Mouse (Mus musculus) CH12.LX (cell line): ENCODE results near the gene Zfhx3. TPM values are rescaled to one million over a fixed set of nuclear protein-coding genes. Genes with fewer than 3 reads are reported as not detected.

Source experiments
- DNase-seq: peaks from one replicate; pipeline ENCODE4 v3.0.0-alpha.2; 2013; ENCODE audit errors: extremely low read depth
- H3K27ac ChIP-seq: 2 replicates; pipeline ENCODE4 v1.5.1; 2012; ENCODE audit warnings: low read depth, mild to moderate bottlenecking, control low read depth, moderate library complexity; ENCODE audit not compliant: insufficient read depth
- H3K27me3 ChIP-seq: replicated peaks from 2 replicates; pipeline ENCODE3; 2012; ENCODE audit warnings: inconsistent platforms
- H3K36me3 ChIP-seq, 2 experiments: replicated peaks in 1 of 2; 2 replicates each; pipeline versions ENCODE3 to v1.6.1; 2012; ENCODE audit warnings: inconsistent platforms in 1 of 2, low read length in 1 of 2, mild to moderate bottlenecking in 1 of 2, mixed read lengths in 1 of 2, moderate library complexity in 1 of 2; ENCODE audit not compliant: control insufficient read depth in 1 of 2, insufficient read depth in 1 of 2
- H3K4me1 ChIP-seq, 2 experiments: 2 replicates each; pipeline ENCODE4 v1.6.1; 2012; ENCODE audit warnings: inconsistent platforms in 1 of 2, moderate library complexity in 1 of 2; ENCODE audit not compliant: insufficient read depth in 2 of 2, control insufficient read depth in 1 of 2
- H3K4me2 ChIP-seq: 2 replicates; pipeline ENCODE4 v1.6.1; 2012; ENCODE audit warnings: low read depth, mild to moderate bottlenecking, control low read depth; ENCODE audit not compliant: poor library complexity, insufficient read depth, severe bottlenecking
- H3K4me3 ChIP-seq, 3 experiments: fragments of 150-350 bp in 1 of 3; sonication (generic) in 1 of 3; replicated peaks in 1 of 3; 2 replicates each; pipeline versions ENCODE3 to v1.5.1; 2011 to 2012; ENCODE audit warnings: low read depth in 2 of 3, low read length in 2 of 3, mild to moderate bottlenecking in 2 of 3, moderate library complexity in 2 of 3, control low read depth in 1 of 3, improper control_type of control experiment in 1 of 3, inconsistent platforms in 1 of 3, mixed read lengths in 1 of 3; ENCODE audit not compliant: poor library complexity in 1 of 3
- H3K79me2 ChIP-seq: replicated peaks from 2 replicates; pipeline ENCODE4 v1.6.1; 2012; ENCODE audit warnings: mild to moderate bottlenecking, moderate library complexity; ENCODE audit not compliant: control insufficient read depth, poor library complexity, insufficient read depth, severe bottlenecking; ENCODE audit errors: extremely low read depth
- H3K9ac ChIP-seq: 2 replicates; pipeline ENCODE4 v1.6.1; 2012; ENCODE audit warnings: low read depth, mild to moderate bottlenecking, control low read depth, moderate library complexity; ENCODE audit not compliant: insufficient read depth
- H3K9me3 ChIP-seq: replicated peaks from 2 replicates; pipeline ENCODE3; 2012; ENCODE audit warnings: low read length, inconsistent platforms, mixed read lengths
- BHLHE40 ChIP-seq: IDR thresholded peaks from 2 replicates; pipeline ENCODE4 v1.6.1; 2011; ENCODE audit warnings: mild to moderate bottlenecking, low read depth, low read length, improper control_type of control experiment
- CHD1 ChIP-seq: IDR thresholded peaks from 2 replicates; pipeline ENCODE4 v1.6.1; 2012; ENCODE audit warnings: low read depth, low read length, improper control_type of control experiment, inconsistent platforms
- CHD2 ChIP-seq: IDR thresholded peaks from 2 replicates; pipeline ENCODE4 v1.6.1; 2011; ENCODE audit warnings: low read length, improper control_type of control experiment
- CTCF ChIP-seq, 2 experiments: IDR thresholded peaks in 1 of 2; conservative IDR thresholded peaks in 1 of 2; 2 replicates each; pipeline ENCODE4 v1.5.1; 2011 to 2012; ENCODE audit warnings: low read depth in 2 of 2, low read length in 2 of 2, improper control_type of control experiment in 1 of 2, inconsistent platforms in 1 of 2, mild to moderate bottlenecking in 1 of 2, moderate library complexity in 1 of 2
- ELF1 ChIP-seq: IDR thresholded peaks from 2 replicates; pipeline ENCODE4 v1.6.1; 2014; ENCODE audit warnings: low read depth, mild to moderate bottlenecking, inconsistent platforms, low read length, improper control_type of control experiment
- EP300 ChIP-seq: IDR thresholded peaks from 2 replicates; pipeline ENCODE4 v1.6.1; 2011; ENCODE audit warnings: low read length, improper control_type of control experiment
- ETS1 ChIP-seq: conservative IDR thresholded peaks from 2 replicates; pipeline ENCODE4 v1.6.1; 2012; ENCODE audit warnings: low read depth, mild to moderate bottlenecking, inconsistent platforms, low read length, improper control_type of control experiment, moderate library complexity
- GABPA ChIP-seq: IDR thresholded peaks from 2 replicates; pipeline ENCODE4 v1.6.1; 2012; ENCODE audit warnings: low read depth, low read length, improper control_type of control experiment, inconsistent platforms; ENCODE audit not compliant: insufficient replicate concordance
- HCFC1 ChIP-seq: IDR thresholded peaks from 2 replicates; pipeline ENCODE4 v1.6.1; 2012; ENCODE audit warnings: low read depth, mild to moderate bottlenecking, inconsistent platforms, low read length, improper control_type of control experiment
- IRF4 ChIP-seq: IDR thresholded peaks from 2 replicates; pipeline ENCODE4 v1.6.1; 2014; ENCODE audit warnings: low read depth, mild to moderate bottlenecking, inconsistent platforms, low read length, improper control_type of control experiment
- JUN ChIP-seq: IDR thresholded peaks from 2 replicates; pipeline ENCODE4 v1.6.1; 2011; ENCODE audit warnings: low read depth, mild to moderate bottlenecking, low read length, improper control_type of control experiment, moderate library complexity; ENCODE audit not compliant: insufficient read depth
- JUND ChIP-seq: conservative IDR thresholded peaks from 2 replicates; pipeline ENCODE4 v1.6.1; 2011; ENCODE audit warnings: low read depth, low read length, improper control_type of control experiment
- KAT2A ChIP-seq: IDR thresholded peaks from 2 replicates; pipeline ENCODE4 v1.6.1; 2012; ENCODE audit warnings: low read length, improper control_type of control experiment, inconsistent platforms; ENCODE audit not compliant: insufficient replicate concordance
- MAFK ChIP-seq: IDR thresholded peaks from 2 replicates; pipeline ENCODE4 v1.6.1; 2011; ENCODE audit warnings: low read length, improper control_type of control experiment; ENCODE audit not compliant: insufficient replicate concordance
- MAX ChIP-seq: IDR thresholded peaks from 2 replicates; pipeline ENCODE4 v1.6.1; 2011; ENCODE audit warnings: low read length, improper control_type of control experiment
- MAZ ChIP-seq: IDR thresholded peaks from 2 replicates; pipeline ENCODE4 v1.6.1; 2012; ENCODE audit warnings: low read depth, mild to moderate bottlenecking, inconsistent platforms, low read length, improper control_type of control experiment, moderate library complexity
- MEF2A ChIP-seq: IDR thresholded peaks from 2 replicates; pipeline ENCODE4 v1.6.1; 2014; ENCODE audit warnings: low read depth, mild to moderate bottlenecking, inconsistent platforms, low read length, improper control_type of control experiment, borderline replicate concordance
- MXI1 ChIP-seq: IDR thresholded peaks from 2 replicates; pipeline ENCODE4 v1.6.1; 2011; ENCODE audit warnings: mild to moderate bottlenecking, low read depth, low read length, improper control_type of control experiment
- MYC ChIP-seq: IDR thresholded peaks from 2 replicates; pipeline ENCODE4 v1.6.1; 2011; ENCODE audit warnings: low read depth, mild to moderate bottlenecking, improper control_type of control experiment, low read length
- NELFE ChIP-seq: IDR thresholded peaks from 2 replicates; pipeline ENCODE4 v1.6.1; 2011; ENCODE audit warnings: low read depth, low read length, improper control_type of control experiment
- NRF1 ChIP-seq: IDR thresholded peaks from 2 replicates; pipeline ENCODE4 v1.6.1; 2014; ENCODE audit warnings: low read depth, mild to moderate bottlenecking, inconsistent platforms, low read length, improper control_type of control experiment, moderate library complexity
- PAX5 ChIP-seq: IDR thresholded peaks from 2 replicates; pipeline ENCODE4 v1.6.1; 2012; ENCODE audit warnings: low read length, inconsistent platforms, mixed read lengths
- POLR2A ChIP-seq: IDR thresholded peaks from 2 replicates; pipeline ENCODE4 v1.6.1; 2011; ENCODE audit warnings: low read depth, mild to moderate bottlenecking, improper control_type of control experiment, low read length
- POLR2AphosphoS2 ChIP-seq: IDR thresholded peaks from 2 replicates; pipeline ENCODE4 v1.6.1; 2011; ENCODE audit warnings: low read depth, low read length, improper control_type of control experiment
- RAD21 ChIP-seq: IDR thresholded peaks from 2 replicates; pipeline ENCODE4 v1.6.1; 2011; ENCODE audit warnings: low read depth, mild to moderate bottlenecking, low read length, improper control_type of control experiment, moderate library complexity
- RCOR1 ChIP-seq: conservative IDR thresholded peaks from 2 replicates; pipeline ENCODE4 v1.6.1; 2012; ENCODE audit warnings: low read depth, mild to moderate bottlenecking, inconsistent platforms, low read length, improper control_type of control experiment
- SIN3A ChIP-seq: IDR thresholded peaks from 2 replicates; pipeline ENCODE4 v1.6.1; 2012; ENCODE audit warnings: low read length, improper control_type of control experiment, inconsistent platforms
- SMC3 ChIP-seq: IDR thresholded peaks from 2 replicates; pipeline ENCODE4 v1.6.1; 2011; ENCODE audit warnings: low read depth, low read length, improper control_type of control experiment
- TBP ChIP-seq: conservative IDR thresholded peaks from 2 replicates; pipeline ENCODE4 v1.6.1; 2011; ENCODE audit warnings: low read depth, low read length, improper control_type of control experiment
- TCF12 ChIP-seq: IDR thresholded peaks from 2 replicates; pipeline ENCODE4 v1.6.1; 2014; ENCODE audit warnings: low read depth, mild to moderate bottlenecking, inconsistent platforms, low read length, improper control_type of control experiment
- UBTF ChIP-seq: IDR thresholded peaks from 2 replicates; pipeline ENCODE4 v1.6.1; 2012; ENCODE audit warnings: low read depth, mild to moderate bottlenecking, inconsistent platforms, low read length, improper control_type of control experiment, moderate library complexity
- USF1 ChIP-seq: IDR thresholded peaks from 2 replicates; pipeline ENCODE4 v1.6.1; 2014; ENCODE audit warnings: low read depth, mild to moderate bottlenecking, inconsistent platforms, low read length, improper control_type of control experiment
- USF2 ChIP-seq: conservative IDR thresholded peaks from 2 replicates; pipeline ENCODE4 v1.6.1; 2011; ENCODE audit warnings: low read depth, low read length, improper control_type of control experiment
- ZC3H11A ChIP-seq: IDR thresholded peaks from 2 replicates; pipeline ENCODE4 v1.6.1; 2012; ENCODE audit warnings: low read depth, mild to moderate bottlenecking, inconsistent platforms, low read length, improper control_type of control experiment
- ZKSCAN1 ChIP-seq: IDR thresholded peaks from 2 replicates; pipeline ENCODE4 v1.6.1; 2012; ENCODE audit warnings: low read depth, inconsistent platforms, low read length, improper control_type of control experiment, borderline replicate concordance
- ZMIZ1 ChIP-seq: IDR thresholded peaks from 2 replicates; pipeline ENCODE4 v1.6.1; 2012; ENCODE audit warnings: low read depth, mild to moderate bottlenecking, inconsistent platforms, low read length, improper control_type of control experiment
- ZNF384 ChIP-seq: IDR thresholded peaks from 2 replicates; pipeline ENCODE4 v1.6.1; 2012; ENCODE audit warnings: low read depth, low read length, improper control_type of control experiment, inconsistent platforms
- dilution Hi-C: fragments of 300-500 bp; cut with MboI; formaldehyde crosslinking; loops from 2 replicates; pipeline ENCODE4 v1.14.3; 2020; ENCODE audit warnings: low sequenced_read_pairs; ENCODE audit not compliant: extremely low pct_unique_long_range_greater_than_20kb, extremely low pct_ligation_motif_present
- in situ Hi-C: fragments of 300-500 bp; cut with MboI; formaldehyde crosslinking; loops from 3 replicates; pipeline ENCODE4 v1.14.3; 2019; ENCODE audit warnings: low sequenced_read_pairs, low pct_ligation_motif_present, low pct_unique_long_range_greater_than_20kb, mixed read lengths
- polyA plus RNA-seq: library from polyadenylated mRNA; unstranded; fragments of >175 nt; gene quantifications from 2 replicates; pipeline ENCODE4 v1.2.1, GENCODE M21; 2012; ENCODE audit warnings: low read depth; ENCODE audit not compliant: insufficient read length
- total RNA-seq, 2 experiments: library from RNA; depleted of rRNA; stranded (reverse); fragments of 300-350 nt in 1 of 2; fragments of >200 nt in 1 of 2; gene quantifications; 2 replicates each; pipeline ENCODE4 v1.2.3; 2012 to 2014

Gene Zfhx3
- total and polyA plus RNA-seq, 3 experiments = 0.05 to 0.76 (median 0.68) TPM

DNA sequence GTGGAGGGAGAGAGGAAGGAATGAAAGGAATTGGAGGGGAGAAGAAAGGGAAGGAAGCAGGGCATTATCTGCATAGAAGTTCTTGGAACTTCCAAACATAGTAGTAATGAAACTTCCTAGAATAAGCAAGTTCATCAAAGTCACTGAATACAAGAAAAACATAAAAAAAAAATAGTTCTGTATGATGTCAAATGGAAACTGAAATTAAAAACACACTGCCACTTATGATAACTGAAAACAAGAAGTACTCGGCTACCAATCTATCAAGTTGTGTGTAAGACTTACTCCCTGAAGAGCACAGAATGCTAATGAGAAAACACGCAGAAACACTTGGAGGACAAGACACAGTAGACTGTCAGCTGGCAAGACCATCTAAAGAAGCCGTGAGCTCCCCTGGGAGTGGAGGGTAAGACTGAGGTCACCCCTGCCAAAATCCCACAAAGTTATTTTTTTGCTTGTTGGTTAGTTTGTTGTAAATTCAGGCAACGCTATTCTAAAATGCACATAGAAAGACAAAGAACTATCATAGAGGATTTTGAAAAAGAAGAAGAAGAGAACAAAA, 375.2 kb downstream of the Zfhx3 start:
- Histone ChIP-seq H3K27ac (no peak overlapping the region), H3K9me3 (peaks cover 5% of the 10 kb centered on the region), H3K27me3 (no peaks in the 10 kb centered on the region), H3K4me3 (no peak overlapping the region), H3K9ac (no peak overlapping the region), H3K36me3 (no peaks in the 10 kb centered on the region), H3K4me1 (peaks cover 0 to 14% of the 10 kb centered on the region in 2 experiments; a peak in 1 of 4 replicates), H3K79me2 (no peaks in the 10 kb centered on the region), H3K4me2 (peak overlapping the region; percentile 40; the same call in 1 of the 2 replicates)
- TF ChIP-seq NELFE (no peak), MEF2A (no peak), BHLHE40 (no peak), JUN (peak; percentile 54), ETS1 (peak; percentile 59), KAT2A (no peak), CTCF (conservative IDR thresholded peaks at IDR 0.05 in 1 of 2, IDR thresholded peaks at IDR 0.05 in 1 of 2; ENCODE audit: low read depth in 2 of 2, low read length in 2 of 2) (no peak), ZMIZ1 (no peak), SIN3A (no peak), MAFK (no peak), HCFC1 (no peak), TBP (peak; percentile 71; the same call in 1 of the 2 replicates), NRF1 (no peak), POLR2A (no peak), MXI1 (no peak), TCF12 (no peak), RAD21 (no peak), PAX5 (no peak), ELF1 (no peak), MAX (no peak), EP300 (peak; percentile 73; the same call in 1 of the 2 replicates), GABPA (no peak), SMC3 (no peak), USF2 (no peak), RCOR1 (no peak), ZNF384 (peak; percentile 87), CHD2 (no peak), ZC3H11A (no peak), MAZ (no peak), ZKSCAN1 (no peak), UBTF (no peak), JUND (no peak; the same call in 1 of the 2 replicates), USF1 (no peak), CHD1 (no peak), POLR2AphosphoS2 (no peak), IRF4 (peak; percentile 73), MYC (no peak)
- in situ Hi-C loops (no loop called here), dilution Hi-C loops (no loop called here)
- DNase-seq = peak; percentile 66
